Mouse (Mus musculus) limb, embryonic 10.5 days (tissue): ENCODE measurements around the gene Slc22a23. TPM values are rescaled to one million over a fixed set of nuclear protein-coding genes. Genes with fewer than 3 reads are reported as not detected.

Experiments used
- DNase-seq: peaks from one replicate; pipeline ENCODE4 v3.0.0-alpha.2; 2017; ENCODE audit warnings: low spot score
- H3K27ac ChIP-seq: fragments of 300-500 bp; sonication (generic); 2 replicates; pipeline ENCODE4 v1.5.1; 2016; ENCODE audit warnings: mild to moderate bottlenecking
- H3K27me3 ChIP-seq: fragments of 300-500 bp; sonication (generic); 2 replicates; pipeline ENCODE4 v1.6.1; 2016; ENCODE audit warnings: low read depth, mild to moderate bottlenecking; ENCODE audit not compliant: poor library complexity, severe bottlenecking
- H3K36me3 ChIP-seq: fragments of 300-500 bp; sonication (generic); 2 replicates; pipeline ENCODE4 v1.6.1; 2016; ENCODE audit warnings: mild to moderate bottlenecking, moderate library complexity
- H3K4me1 ChIP-seq: fragments of 300-500 bp; sonication (generic); 2 replicates; pipeline ENCODE4 v1.6.1; 2016
- H3K4me3 ChIP-seq: fragments of 300-500 bp; sonication (generic); 2 replicates; pipeline ENCODE4 v1.5.1; 2016; ENCODE audit warnings: mild to moderate bottlenecking, moderate library complexity
- H3K9me3 ChIP-seq: fragments of 300-500 bp; sonication (generic); replicated peaks from 2 replicates; pipeline ENCODE4 v1.6.1; 2016; ENCODE audit warnings: mild to moderate bottlenecking
- WGBS: fragments of 180-500 bp; shearing (Covaris S2); methylation state at CpG from one replicate; pipeline ENCODE4 v1.1.7; 2016; 5-methylcytosine and 5-hydroxymethylcytosine counted together
- polyA plus RNA-seq: library from polyadenylated mRNA; unstranded; fragments of >200 nt; fragmentation: Nextera tagmentation; extraction: Ambion mirVana; gene quantifications from 2 replicates; pipeline ENCODE4 v1.2.1, GENCODE M21; 2016

Slc22a23 gene
- polyA plus RNA-seq, 1 experiment from 2014 or later: 1.8 TPM

- H3K27me3 ChIP-seq: no peaks in the 10 kb centered on the region
- H3K9me3 ChIP-seq: no peaks in the 10 kb centered on the region
- H3K4me1 ChIP-seq: 0 out of 2 replicates have a peak, but pooled peaks cover 3% of the 10 kb centered on the region
- H3K36me3 ChIP-seq: no peaks in the 10 kb centered on the region
- H3K27ac ChIP-seq: no peak overlapping the region
- 90% methylated on average over 10 of the region's 10 CpGs for WGBS
- no peak overlapping the region for H3K4me3 ChIP-seq
- DNase-seq: no peak
Observed at GRCm38 (mm10) chr13:34354830-34355624, 10.0 kb upstream of the Slc22a23 start.

GRCm38 (mm10) chr13:34353241-34353640, 8.3 kb upstream of the Slc22a23 start:
- H3K9me3 ChIP-seq: no peaks in the 10 kb centered on the region
- no peak for DNase-seq
- H3K27me3 ChIP-seq: no peaks in the 10 kb centered on the region
- H3K36me3 ChIP-seq: no peaks in the 10 kb centered on the region
- WGBS: 75% methylated on average over 7 of the region's 7 CpGs
- no peak overlapping the region for H3K4me3 ChIP-seq
- 0 out of 2 replicates have a peak, but pooled peaks cover 3% of the 10 kb centered on the region for H3K4me1 ChIP-seq
- no peak overlapping the region for H3K27ac ChIP-seq

- Histone ChIP-seq H3K9me3 (no peaks in the 10 kb centered on the region), H3K4me1 (0 out of 2 replicates have a peak, but pooled peaks cover 3% of the 10 kb centered on the region), H3K27me3 (peaks cover 17% of the 10 kb centered on the region), H3K4me3 (no peak overlapping the region), H3K27ac (no peak overlapping the region), H3K36me3 (no peaks in the 10 kb centered on the region)
- no peak for DNase-seq
Observed at GRCm38 (mm10) chr13:34351437-34351836, 6.5 kb upstream of the Slc22a23 start.

GRCm38 (mm10) chr13:34347960-34348889, 3.2 kb upstream of the Slc22a23 start:
- H3K27me3 ChIP-seq: peaks cover 44% of the 10 kb centered on the region
- 63% methylated on average over 7 of the region's 7 CpGs for WGBS
- DNase-seq: no peak
- no peaks in the 10 kb centered on the region for H3K9me3 ChIP-seq
- H3K27ac ChIP-seq: no peak overlapping the region
- H3K4me3 ChIP-seq: no peak overlapping the region
- no peaks in the 10 kb centered on the region for H3K36me3 ChIP-seq
- peaks cover 27% of the 10 kb centered on the region for H3K4me1 ChIP-seq

GRCm38 (mm10) chr13:34346748-34347147, 1.8 kb upstream of the Slc22a23 start:
- Histone ChIP-seq H3K36me3 (no peaks in the 10 kb centered on the region), H3K4me3 (no peak overlapping the region), H3K9me3 (no peaks in the 10 kb centered on the region), H3K4me1 (peaks cover 27% of the 10 kb centered on the region), H3K27me3 (peaks cover 59% of the 10 kb centered on the region), H3K27ac (no peak overlapping the region)
- no peak for DNase-seq
- 69% methylated on average over 4 of the region's 4 CpGs for WGBS

- no peaks in the 10 kb centered on the region for H3K9me3 ChIP-seq
- H3K4me1 ChIP-seq: peaks cover 24% of the 10 kb centered on the region
- WGBS: 60% methylated on average over 7 of the region's 7 CpGs
- H3K27ac ChIP-seq: no peak overlapping the region
- peak overlapping the region; percentile 83; the same call in 1 of the 2 replicates for H3K4me3 ChIP-seq
- no peaks in the 10 kb centered on the region for H3K36me3 ChIP-seq
- peaks cover 64% of the 10 kb centered on the region for H3K27me3 ChIP-seq
- no peak for DNase-seq
Observed at GRCm38 (mm10) chr13:34346238-34346637, 1.3 kb upstream of the Slc22a23 start.

GRCm38 (mm10) chr13:34344376-34345127, 430 bp downstream of the Slc22a23 start:
- Histone ChIP-seq H3K27ac (peak overlapping the region; percentile 87), H3K27me3 (peaks cover 72% of the 10 kb centered on the region)
- WGBS: under 1% methylated on average over 83 of the region's 101 CpGs

GRCm38 (mm10) chr13:34343719-34344375, 1.1 kb downstream of the Slc22a23 start:
- Histone ChIP-seq H3K4me3 (peak overlapping the region; percentile 83), H3K9me3 (no peaks in the 10 kb centered on the region), H3K36me3 (no peaks in the 10 kb centered on the region), H3K4me1 (peaks cover 24% of the 10 kb centered on the region), H3K27me3 (peaks cover 72% of the 10 kb centered on the region), H3K27ac (peak overlapping the region; percentile 87)
- 1% methylated on average over 31 of the region's 31 CpGs for WGBS
- peak; percentile 40 for DNase-seq

More at GRCm38 (mm10) chr13:34344376-34345127, 430 bp downstream of the Slc22a23 start:
- Histone ChIP-seq H3K9me3 (no peaks in the 10 kb centered on the region), H3K4me3 (peak overlapping the region; percentile 83), H3K4me1 (peaks cover 24% of the 10 kb centered on the region), H3K36me3 (no peaks in the 10 kb centered on the region)
- peak; percentile 66 for DNase-seq

- H3K27ac ChIP-seq: no peak overlapping the region
- 79% methylated on average over 6 of the region's 6 CpGs for WGBS
- DNase-seq: no peak
- H3K4me3 ChIP-seq: no peak overlapping the region
- H3K36me3 ChIP-seq: no peaks in the 10 kb centered on the region
- no peaks in the 10 kb centered on the region for H3K9me3 ChIP-seq
- peaks cover 24% of the 10 kb centered on the region for H3K4me1 ChIP-seq
- peaks cover 64% of the 10 kb centered on the region for H3K27me3 ChIP-seq
Observed at GRCm38 (mm10) chr13:34342286-34342890, 2.6 kb downstream of the Slc22a23 start.

GRCm38 (mm10) chr13:34336895-34337294, 8.1 kb downstream of the Slc22a23 start:
- 91% methylated on average over 1 of the region's 1 CpGs for WGBS
- H3K4me3 ChIP-seq: no peak overlapping the region
- no peak overlapping the region for H3K27ac ChIP-seq
- H3K36me3 ChIP-seq: no peaks in the 10 kb centered on the region
- H3K9me3 ChIP-seq: no peaks in the 10 kb centered on the region
- H3K4me1 ChIP-seq: no peaks in the 10 kb centered on the region
- no peak for DNase-seq
- peaks cover 14% of the 10 kb centered on the region for H3K27me3 ChIP-seq

GRCm38 (mm10) chr13:34334847-34335246, 10.1 kb downstream of the Slc22a23 start:
- no peak for DNase-seq
- H3K9me3 ChIP-seq: no peaks in the 10 kb centered on the region
- H3K36me3 ChIP-seq: no peaks in the 10 kb centered on the region
- no peaks in the 10 kb centered on the region for H3K27me3 ChIP-seq
- H3K4me3 ChIP-seq: no peak overlapping the region
- H3K27ac ChIP-seq: no peak overlapping the region
- no peaks in the 10 kb centered on the region for H3K4me1 ChIP-seq
- WGBS: 91% methylated on average over 2 of the region's 2 CpGs

GRCm38 (mm10) chr13:34332762-34333161, 12.2 kb downstream of the Slc22a23 start:
- Histone ChIP-seq H3K27ac (no peak overlapping the region), H3K4me3 (no peak overlapping the region), H3K9me3 (no peaks in the 10 kb centered on the region), H3K36me3 (no peaks in the 10 kb centered on the region), H3K4me1 (no peaks in the 10 kb centered on the region), H3K27me3 (no peaks in the 10 kb centered on the region)
- no peak for DNase-seq
- 64% methylated on average over 7 of the region's 7 CpGs for WGBS
